Mouse (Mus musculus) lung, embryonic 14.5 days (tissue): ENCODE results near the gene Zkscan8. TPM values are rescaled to one million over a fixed set of nuclear protein-coding genes. Genes with fewer than 3 reads are reported as not detected.

Experiments used
- ATAC-seq: fragments of 200-750 bp; cut with Nextera tagmentation; 2 replicates; pipeline ENCODE4 v1.8.0; 2017; ENCODE audit warnings: mild to moderate bottlenecking, moderate TSS enrichment, moderate library complexity; ENCODE audit not compliant: insufficient read depth
- DNase-seq: peaks from one replicate; pipeline ENCODE4 v3.0.0-alpha.2; 2015
- H3K27ac ChIP-seq: fragments of 300-500 bp; sonication (generic); 2 replicates; pipeline ENCODE4 v1.5.1; 2014; ENCODE audit warnings: low read depth, mild to moderate bottlenecking, moderate library complexity
- H3K27me3 ChIP-seq: fragments of 300-500 bp; sonication (generic); 2 replicates; pipeline ENCODE4 v1.6.1; 2014; ENCODE audit warnings: low read length, control low read depth; ENCODE audit not compliant: insufficient read depth
- H3K36me3 ChIP-seq: fragments of 300-500 bp; sonication (generic); 2 replicates; pipeline ENCODE4 v1.6.1; 2014; ENCODE audit warnings: control low read depth; ENCODE audit not compliant: insufficient read depth
- H3K4me1 ChIP-seq: fragments of 300-500 bp; sonication (generic); 2 replicates; pipeline ENCODE4 v1.6.1; 2014; ENCODE audit warnings: antibody characterized with exemption, control low read depth; ENCODE audit not compliant: insufficient read depth
- H3K4me2 ChIP-seq: fragments of 300-500 bp; sonication (generic); 2 replicates; pipeline ENCODE4 v1.6.1; 2014; ENCODE audit warnings: mild to moderate bottlenecking
- H3K4me3 ChIP-seq: fragments of 300-500 bp; sonication (generic); 2 replicates; pipeline ENCODE4 v1.5.1; 2014; ENCODE audit warnings: low read depth, low read length
- H3K9ac ChIP-seq: fragments of 300-500 bp; sonication (generic); 2 replicates; pipeline ENCODE4 v1.6.1; 2014
- H3K9me3 ChIP-seq: fragments of 300-500 bp; sonication (generic); 2 replicates; pipeline ENCODE4 v1.6.1; 2016; ENCODE audit warnings: low read depth, low read length, control low read depth
- CTCF ChIP-seq: IDR thresholded peaks from 2 replicates; pipeline ENCODE4 v1.5.1; 2016; ENCODE audit warnings: antibody characterized with exemption, low read depth
- WGBS: fragments of 180-500 bp; shearing (Covaris S2); extraction: QIAGEN DNeasy Blood & Tissue Kit; methylation state at CpG from one replicate; pipeline ENCODE4 v1.1.7; 2014; 5-methylcytosine and 5-hydroxymethylcytosine counted together
- polyA plus RNA-seq: library from polyadenylated mRNA; unstranded; fragments of >200 nt; fragmentation: Nextera tagmentation; extraction: Ambion mirVana; gene quantifications from 2 replicates; pipeline ENCODE4 v1.2.1, GENCODE M21; 2014

Gene Zkscan8
- polyA plus RNA-seq, 1 experiment from 2014 or later: 10.5 TPM

DNA sequence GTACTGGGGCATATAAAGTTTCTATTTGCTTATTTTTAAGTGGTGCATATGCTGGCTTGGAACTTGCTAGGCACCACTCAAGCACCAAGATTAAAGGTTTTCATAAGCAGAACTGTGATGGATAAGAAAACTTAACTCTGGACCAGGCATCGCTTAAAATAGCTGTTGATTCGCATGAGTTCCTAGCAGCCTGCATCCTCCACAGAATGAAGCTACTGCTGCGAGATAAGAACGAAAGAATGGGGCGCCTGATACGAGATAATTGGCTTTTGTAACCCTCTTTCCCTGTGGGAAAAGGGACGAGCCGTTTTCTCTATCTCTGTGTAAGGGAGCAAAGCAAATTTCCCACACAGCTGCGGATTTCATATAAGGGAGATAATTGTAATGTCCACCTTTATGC, 61.8 kb downstream of the Zkscan8 start:
- H3K9me3 ChIP-seq: no peaks in the 10 kb centered on the region

DNA sequence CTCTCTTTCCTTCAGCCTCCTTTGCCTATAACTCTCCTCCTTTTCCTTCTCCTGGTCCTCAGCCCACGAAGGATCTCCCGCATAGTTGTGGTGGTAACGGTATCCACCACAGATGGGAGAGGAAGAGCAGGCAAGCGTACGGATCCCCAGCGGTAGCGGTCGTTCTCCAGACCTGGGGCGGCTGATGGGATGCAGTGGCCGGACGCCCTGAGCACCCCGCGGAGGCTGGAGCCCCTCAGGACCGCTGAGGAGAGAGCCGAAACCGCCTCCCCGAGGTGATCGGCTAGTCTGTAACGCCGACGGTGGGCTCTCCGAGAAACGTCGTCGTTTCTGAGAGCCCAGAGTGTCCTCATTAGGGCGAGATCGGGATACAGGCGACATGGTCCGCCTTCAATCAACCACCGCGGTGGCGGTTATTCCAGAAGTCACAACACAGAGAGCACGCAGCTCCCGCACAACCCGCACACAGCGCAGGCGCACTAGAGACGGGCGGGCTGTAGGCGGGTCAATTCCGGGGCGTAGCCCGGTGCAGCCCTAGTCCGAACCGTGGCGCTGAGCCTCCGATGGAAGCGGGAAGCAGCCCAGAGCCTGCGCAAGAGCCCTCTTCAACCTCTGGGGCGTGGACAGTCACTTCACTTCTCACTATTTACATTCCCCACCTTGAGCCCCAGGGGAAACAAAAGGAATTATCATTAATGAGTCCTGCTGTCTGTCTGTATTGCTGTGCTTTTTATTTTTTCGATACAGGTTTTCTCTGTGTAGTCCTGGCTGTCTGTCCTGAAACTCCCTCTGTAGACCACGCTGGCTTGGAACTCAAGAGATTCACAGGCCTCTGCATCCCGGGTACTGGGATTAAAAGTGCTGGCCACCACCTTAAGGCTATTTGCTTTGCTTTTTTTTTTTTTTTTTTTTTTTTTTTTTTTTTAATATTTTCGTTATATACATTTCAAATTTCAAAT, 62.6 kb downstream of the Zkscan8 start, which contains the start of gene Nkapl:
Nkapl (minus strand) TSS at position 449 of the 959 bp plus-strand sequence.
- TF ChIP-seq CTCF: no peak
- WGBS: under 1% methylated on average over 54 of the region's 54 CpGs
- H3K9me3 ChIP-seq: no peaks in the 10 kb centered on the region
- H3K4me2 ChIP-seq: peak within 1 kb of the TSS; percentile 75
- H3K4me3 ChIP-seq: peak within 1 kb of the TSS; percentile 55
- DNase-seq: peak; percentile 94
- H3K9ac ChIP-seq: peak within 1 kb of the TSS; percentile 62
- 0 out of 2 replicates have a peak within 1 kb of the TSS, but pooled peaks have one; percentile 4 for H3K27ac ChIP-seq
- H3K4me1 ChIP-seq: no peaks in the 10 kb centered on the region
- peak; percentile 100 for ATAC-seq
- no peaks in the 10 kb centered on the region for H3K36me3 ChIP-seq
- H3K27me3 ChIP-seq: no peaks in the 10 kb centered on the region

More for the DNA sequence above, 61.8 kb downstream of the Zkscan8 start:
- H3K36me3 ChIP-seq: no peaks in the 10 kb centered on the region
- DNase-seq (no peak), ATAC-seq (no peak)
- H3K27ac ChIP-seq: no peak overlapping the region
- 25% methylated on average over 9 of the region's 9 CpGs for WGBS
- TF ChIP-seq CTCF: no peak
- H3K27me3 ChIP-seq: no peaks in the 10 kb centered on the region
- H3K9ac ChIP-seq: no peak overlapping the region
- H3K4me3 ChIP-seq: no peak overlapping the region
- H3K4me1 ChIP-seq: no peaks in the 10 kb centered on the region
- H3K4me2 ChIP-seq: peak overlapping the region; percentile 75

DNA sequence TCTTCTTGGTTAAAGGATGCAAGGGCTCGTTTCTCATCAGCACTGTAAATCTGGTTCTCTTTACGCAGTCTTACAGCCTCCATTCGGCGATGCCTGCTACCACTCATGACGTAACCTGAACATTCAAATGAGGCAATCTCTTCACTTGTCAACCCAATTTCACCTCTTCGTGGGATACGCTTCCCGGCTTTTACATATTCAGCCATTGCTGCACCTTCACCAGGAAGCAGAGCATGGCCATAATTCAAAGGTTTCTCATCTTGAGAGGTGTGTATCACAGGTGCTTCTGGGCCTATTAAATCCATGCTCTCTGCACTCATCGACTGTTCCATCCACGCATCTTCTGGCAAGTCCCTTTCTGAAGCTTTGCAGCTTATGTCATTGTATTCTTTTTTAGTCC, 63.6 kb downstream of the Zkscan8 start:
- ATAC-seq (no peak), DNase-seq (no peak)
- Histone ChIP-seq H3K4me1 (no peaks in the 10 kb centered on the region), H3K4me2 (no peak overlapping the region), H3K27me3 (no peaks in the 10 kb centered on the region), H3K4me3 (no peak overlapping the region), H3K9ac (no peak overlapping the region), H3K27ac (no peak overlapping the region), H3K36me3 (no peaks in the 10 kb centered on the region), H3K9me3 (no peaks in the 10 kb centered on the region)
- no peak for TF ChIP-seq CTCF
- 83% methylated on average over 10 of the region's 10 CpGs for WGBS

Other genes starting within 250 kb of the Zkscan8 start
- gene Gpx5, start 238.4 kb downstream of the Zkscan8 start, polyA plus RNA-seq: not detected in 2 replicates
- not detected in 2 replicates for gene Gpx6, start 219.0 kb downstream of the Zkscan8 start, polyA plus RNA-seq
- gene Olfr1367, start 184.2 kb downstream of the Zkscan8 start, polyA plus RNA-seq: not detected in 2 replicates
- gene Zscan12, start 168.3 kb downstream of the Zkscan8 start, polyA plus RNA-seq: 14.1 and 14.3 TPM in 2 replicates
- 73.2 and 78.0 TPM in 2 replicates for gene Zkscan3, start 128.4 kb downstream of the Zkscan8 start, polyA plus RNA-seq
- 2.3 and 2.6 TPM in 2 replicates for gene Pgbd1, start 90.1 kb downstream of the Zkscan8 start, polyA plus RNA-seq
- 26.6 and 27.6 TPM in 2 replicates for gene Zscan26, start 77.4 kb downstream of the Zkscan8 start, polyA plus RNA-seq
- gene Nkapl, start 62.6 kb downstream of the Zkscan8 start, polyA plus RNA-seq: 3.1 and 3.4 TPM in 2 replicates
- gene Zkscan4, start 52.2 kb downstream of the Zkscan8 start, polyA plus RNA-seq: 3.4 and 3.5 TPM in 2 replicates
- not detected in 2 replicates for gene Gm10065, start 51.7 kb downstream of the Zkscan8 start, polyA plus RNA-seq
- 0.74 and 0.96 TPM in 2 replicates for gene AK157302, start 35.9 kb downstream of the Zkscan8 start, polyA plus RNA-seq
- gene Gm11273, start 29.7 kb downstream of the Zkscan8 start, polyA plus RNA-seq: 6.6 and 7.6 TPM in 2 replicates
- gene Olfr1366, start 11.7 kb upstream of the Zkscan8 start, polyA plus RNA-seq: 0.14 and 0.41 TPM in 2 replicates
- gene Olfr1535, start 28.8 kb upstream of the Zkscan8 start, polyA plus RNA-seq: 0.09 TPM in 1 of 2 replicates, not detected in the other
- not detected in 2 replicates for gene Olfr1364, start 50.6 kb upstream of the Zkscan8 start, polyA plus RNA-seq
- not detected in 2 replicates for gene Olfr1362, start 82.9 kb upstream of the Zkscan8 start, polyA plus RNA-seq
- not detected in 2 replicates for gene Olfr11, start 111.4 kb upstream of the Zkscan8 start, polyA plus RNA-seq
- gene Olfr1361, start 132.3 kb upstream of the Zkscan8 start, polyA plus RNA-seq: not detected in 2 replicates
- gene Olfr1360, start 146.3 kb upstream of the Zkscan8 start, polyA plus RNA-seq: not detected in 2 replicates
- not detected in 2 replicates for gene Olfr1359, start 167.0 kb upstream of the Zkscan8 start, polyA plus RNA-seq
- gene Hist1h2bl, start 185.0 kb upstream of the Zkscan8 start, polyA plus RNA-seq: 3.8 and 6.9 TPM in 2 replicates
- 40.4 and 42.9 TPM in 2 replicates for gene Hist1h2ai, start 185.3 kb upstream of the Zkscan8 start, polyA plus RNA-seq
- 13.9 and 23.8 TPM in 2 replicates for gene Hist1h3h, start 186.5 kb upstream of the Zkscan8 start, polyA plus RNA-seq
- 4.9 and 8.0 TPM in 2 replicates for gene Hist1h2bm, start 190.9 kb upstream of the Zkscan8 start, polyA plus RNA-seq
- 0.96 and 2.2 TPM in 2 replicates for gene Hist1h4j, start 203.9 kb upstream of the Zkscan8 start, polyA plus RNA-seq
- gene Hist1h4k, start 219.4 kb upstream of the Zkscan8 start, polyA plus RNA-seq: 6.4 and 8.8 TPM in 2 replicates
- 16.8 and 20.4 TPM in 2 replicates for gene Hist1h2ak, start 222.7 kb upstream of the Zkscan8 start, polyA plus RNA-seq
- gene Hist1h2bn, start 223.0 kb upstream of the Zkscan8 start, polyA plus RNA-seq: 2.0 and 3.1 TPM in 2 replicates
- gene Hist1h1b, start 249.5 kb upstream of the Zkscan8 start, polyA plus RNA-seq: 18.5 and 19.7 TPM in 2 replicates